Mouse (Mus musculus) MEL (cell line): ENCODE data around the gene Gab2. TPM values are rescaled to one million over a fixed set of nuclear protein-coding genes. Genes with fewer than 3 reads are reported as not detected.
A peak's percentile ranks its signal among the peaks of the same experiment; 100 is the strongest.

ENCODE experiments used
- DNase-seq: peaks from one replicate; pipeline ENCODE4 v3.0.0; 2011; ENCODE audit warnings: low read depth, low spot score
- H3K27ac ChIP-seq: 2 replicates; pipeline ENCODE4 v1.5.1; 2012; ENCODE audit warnings: low read depth, mild to moderate bottlenecking, control low read depth, low read length, moderate library complexity; ENCODE audit not compliant: control insufficient read depth
- H3K27me3 ChIP-seq, 2 experiments: fragments of 150-350 bp in 1 of 2; sonication (generic) in 1 of 2; 2 replicates each; pipeline ENCODE4 v1.6.1; 2012; ENCODE audit warnings: low read length in 2 of 2, mild to moderate bottlenecking in 2 of 2, improper control_type of control experiment in 1 of 2, moderate library complexity in 1 of 2; ENCODE audit not compliant: insufficient read depth in 2 of 2, control insufficient read depth in 1 of 2
- H3K36me3 ChIP-seq, 2 experiments: 2 replicates each; pipeline ENCODE4 v1.6.1; 2012 to 2014; ENCODE audit warnings: low read length in 2 of 2, improper control_type of control experiment in 1 of 2, inconsistent platforms in 1 of 2, mild to moderate bottlenecking in 1 of 2; ENCODE audit not compliant: insufficient read depth in 2 of 2, control insufficient read depth in 1 of 2
- H3K4me1 ChIP-seq, 2 experiments: fragments of 150-350 bp in 1 of 2; sonication (generic) in 1 of 2; 2 replicates each; pipeline ENCODE4 v1.6.1; 2012; ENCODE audit warnings: low read length in 2 of 2, improper control_type of control experiment in 1 of 2, mild to moderate bottlenecking in 1 of 2; ENCODE audit not compliant: insufficient read depth in 2 of 2, control insufficient read depth in 1 of 2
- H3K4me3 ChIP-seq, 2 experiments: fragments of 150-350 bp in 1 of 2; sonication (generic) in 1 of 2; 2 replicates each; pipeline ENCODE4 v1.5.1; 2012; ENCODE audit warnings: low read depth in 2 of 2, low read length in 2 of 2, mild to moderate bottlenecking in 2 of 2, moderate library complexity in 2 of 2, control low read depth in 1 of 2, improper control_type of control experiment in 1 of 2; ENCODE audit not compliant: control insufficient read depth in 1 of 2, insufficient read depth in 1 of 2
- H3K79me2 ChIP-seq: 2 replicates; pipeline ENCODE4 v1.6.1; 2012; ENCODE audit warnings: mild to moderate bottlenecking, low read length, moderate library complexity; ENCODE audit not compliant: control insufficient read depth, poor library complexity, insufficient read depth
- H3K9ac ChIP-seq: 2 replicates; pipeline ENCODE4 v1.6.1; 2012; ENCODE audit warnings: low read depth, mild to moderate bottlenecking, control low read depth, low read length, moderate library complexity; ENCODE audit not compliant: control insufficient read depth, poor library complexity, severe bottlenecking
- H3K9me3 ChIP-seq: fragments of 150-350 bp; sonication (generic); replicated peaks from 2 replicates; pipeline ENCODE4 v1.6.1; 2012; ENCODE audit warnings: mild to moderate bottlenecking, low read length, improper control_type of control experiment, moderate library complexity; ENCODE audit not compliant: insufficient read depth
- BHLHE40 ChIP-seq: IDR thresholded peaks from 2 replicates; pipeline ENCODE4 v1.6.1; 2012; ENCODE audit warnings: low read depth, mild to moderate bottlenecking, inconsistent platforms, low read length, improper control_type of control experiment, borderline replicate concordance
- CHD1 ChIP-seq: IDR thresholded peaks from 2 replicates; pipeline ENCODE4 v1.6.1; 2012; ENCODE audit warnings: low read depth, mild to moderate bottlenecking, inconsistent platforms, low read length, improper control_type of control experiment
- CTCF ChIP-seq, 3 experiments: IDR thresholded peaks in 2 of 3; conservative IDR thresholded peaks in 1 of 3; 2 replicates each; pipeline ENCODE4 v1.5.1; 2011 to 2012; ENCODE audit warnings: low read length in 3 of 3, low read depth in 2 of 3, mild to moderate bottlenecking in 2 of 3, improper control_type of control experiment in 1 of 3, inconsistent platforms in 1 of 3, mixed read lengths in 1 of 3, moderate library complexity in 1 of 3; ENCODE audit not compliant: control insufficient read depth in 1 of 3, insufficient read depth in 1 of 3, poor library complexity in 1 of 3, severe bottlenecking in 1 of 3
- E2F4 ChIP-seq: IDR thresholded peaks from 2 replicates; pipeline ENCODE4 v1.6.1; 2011; ENCODE audit warnings: low read depth, low read length, improper control_type of control experiment, borderline replicate concordance
- ELF1 ChIP-seq: IDR thresholded peaks from 2 replicates; pipeline ENCODE4 v1.6.1; 2014; ENCODE audit warnings: low read depth, mild to moderate bottlenecking, inconsistent platforms, low read length, improper control_type of control experiment, moderate library complexity
- ETS1 ChIP-seq: IDR thresholded peaks from 2 replicates; pipeline ENCODE4 v1.6.1; 2012; ENCODE audit warnings: low read depth, mild to moderate bottlenecking, inconsistent platforms, low read length, improper control_type of control experiment, moderate library complexity
- GABPA ChIP-seq: IDR thresholded peaks from 2 replicates; pipeline ENCODE4 v1.6.1; 2012; ENCODE audit warnings: low read depth, mild to moderate bottlenecking, inconsistent platforms, low read length, improper control_type of control experiment, moderate library complexity
- GATA1 ChIP-seq: IDR thresholded peaks from 2 replicates; pipeline ENCODE4 v1.6.1; 2011; ENCODE audit warnings: low read depth, low read length, improper control_type of control experiment
- MAFK ChIP-seq: IDR thresholded peaks from 2 replicates; pipeline ENCODE4 v1.6.1; 2011; ENCODE audit warnings: low read depth, mild to moderate bottlenecking, low read length, improper control_type of control experiment, borderline replicate concordance
- MAX ChIP-seq: IDR thresholded peaks from 2 replicates; pipeline ENCODE4 v1.6.1; 2011; ENCODE audit warnings: low read length, improper control_type of control experiment
- MXI1 ChIP-seq: IDR thresholded peaks from 2 replicates; pipeline ENCODE4 v1.6.1; 2011; ENCODE audit warnings: mild to moderate bottlenecking, low read depth, low read length, improper control_type of control experiment
- MYB ChIP-seq: IDR thresholded peaks from 2 replicates; pipeline ENCODE4 v1.6.1; 2011; ENCODE audit warnings: mild to moderate bottlenecking, low read depth, low read length, improper control_type of control experiment
- NELFE ChIP-seq: IDR thresholded peaks from 2 replicates; pipeline ENCODE4 v1.6.1; 2011; ENCODE audit warnings: low read depth, low read length, improper control_type of control experiment
- NRF1 ChIP-seq: IDR thresholded peaks from 2 replicates; pipeline ENCODE4 v1.6.1; 2014; ENCODE audit warnings: low read depth, mild to moderate bottlenecking, inconsistent platforms, low read length, improper control_type of control experiment, moderate library complexity; ENCODE audit not compliant: poor library complexity, insufficient read depth, severe bottlenecking
- POLR2A ChIP-seq, 2 experiments: IDR thresholded peaks; 2 replicates each; pipeline ENCODE4 v1.6.1; 2011 to 2012; ENCODE audit warnings: low read length in 2 of 2, mild to moderate bottlenecking in 2 of 2, control low read depth in 1 of 2, improper control_type of control experiment in 1 of 2, low read depth in 1 of 2, moderate library complexity in 1 of 2; ENCODE audit not compliant: control insufficient read depth in 1 of 2, insufficient read depth in 1 of 2, poor library complexity in 1 of 2
- POLR2AphosphoS2 ChIP-seq: IDR thresholded peaks from 2 replicates; pipeline ENCODE4 v1.6.1; 2011; ENCODE audit warnings: low read length, improper control_type of control experiment
- SMC3 ChIP-seq: IDR thresholded peaks from 2 replicates; pipeline ENCODE4 v1.6.1; 2011; ENCODE audit warnings: low read depth, low read length, improper control_type of control experiment
- TBP ChIP-seq: IDR thresholded peaks from 2 replicates; pipeline ENCODE4 v1.8.0; 2011; ENCODE audit warnings: low read depth, low read length, improper control_type of control experiment
- TCF12 ChIP-seq: IDR thresholded peaks from 2 replicates; pipeline ENCODE4 v1.6.1; 2014; ENCODE audit warnings: low read depth, mild to moderate bottlenecking, inconsistent platforms, low read length, improper control_type of control experiment, moderate library complexity
- UBTF ChIP-seq: IDR thresholded peaks from 2 replicates; pipeline ENCODE4 v1.6.1; 2012; ENCODE audit warnings: low read depth, mild to moderate bottlenecking, inconsistent platforms, low read length, improper control_type of control experiment, moderate library complexity, borderline replicate concordance; ENCODE audit not compliant: insufficient read depth
- ZKSCAN1 ChIP-seq: IDR thresholded peaks from 2 replicates; pipeline ENCODE4 v1.6.1; 2012; ENCODE audit warnings: low read depth, mild to moderate bottlenecking, inconsistent platforms, low read length, improper control_type of control experiment, moderate library complexity
- polyA plus RNA-seq, 2 experiments: library from polyadenylated mRNA; stranded (reverse) in 1 of 2; unstranded in 1 of 2; fragments of >175 nt in 1 of 2; fragments of >200 nt in 1 of 2; gene quantifications; 2 replicates each; pipeline versions ENCODE4 v1.2.1 to v1.2.4; 2012; ENCODE audit warnings: low replicate concordance in 2 of 2, low read depth in 1 of 2; ENCODE audit not compliant: insufficient read length in 2 of 2, insufficient read depth in 1 of 2, missing spikeins in 1 of 2
- total RNA-seq: library from RNA; depleted of rRNA; stranded (reverse); fragments of 300-350 nt; gene quantifications from 2 replicates; pipeline ENCODE4 v1.2.3, GENCODE M21; 2012

Gab2 gene
- total and polyA plus RNA-seq, 3 experiments: 5.0 to 11.5 TPM; not detected in 1

DNA sequence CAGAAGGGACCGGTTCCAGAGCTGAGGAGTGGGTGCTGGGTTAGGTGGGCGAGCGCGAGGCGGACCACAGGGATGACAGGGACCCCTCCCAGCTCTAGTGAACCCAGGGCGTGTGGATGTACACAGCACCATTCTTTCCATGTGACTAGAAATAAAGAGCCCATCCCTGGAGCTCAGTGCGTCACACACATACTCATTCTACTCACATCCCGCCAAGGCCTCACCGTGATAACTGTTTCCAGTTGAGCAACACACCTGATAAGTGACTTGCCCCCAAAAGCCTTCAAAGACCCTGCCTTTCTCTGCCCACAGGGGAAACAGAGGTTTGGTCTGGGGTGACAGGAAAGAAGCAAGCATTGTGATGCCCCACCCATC is 251.3 kb downstream of the Gab2 start:
- no peak for DNase-seq
- peaks cover 8 to 24% of the 10 kb centered on the region in 2 experiments for H3K4me1 ChIP-seq
- no peaks in the 10 kb centered on the region for H3K79me2 ChIP-seq
- H3K27me3 ChIP-seq: no peaks in the 10 kb centered on the region
- H3K4me3 ChIP-seq: peak overlapping the region; percentile 91 to 96
- H3K27ac ChIP-seq: no peak overlapping the region
- H3K9me3 ChIP-seq: no peaks in the 10 kb centered on the region
- peak overlapping the region; percentile 64 for H3K9ac ChIP-seq
- TF ChIP-seq GABPA: no peak
- TF ChIP-seq MAX: 0 out of 2 replicates have a peak, but pooled peaks have one; percentile 37
- TF ChIP-seq POLR2A (IDR thresholded peaks at IDR 0.05; ENCODE audit: control insufficient read depth in 1 of 2, insufficient read depth in 1 of 2, low read depth in 1 of 2, low read length in 2 of 2, poor library complexity in 1 of 2): peak in 1 of 2 experiments; percentile 45; a peak in 1 of 4 replicates
- TF ChIP-seq E2F4: no peak
- TF ChIP-seq CTCF (IDR thresholded peaks at IDR 0.05 in 2 of 3, conservative IDR thresholded peaks at IDR 0.05 in 1 of 3; ENCODE audit: control insufficient read depth in 1 of 3, insufficient read depth in 1 of 3, low read depth in 2 of 3, low read length in 3 of 3, poor library complexity in 1 of 3, severe bottlenecking in 1 of 3): no peak
- peak; percentile 62; the same call in 1 of the 2 replicates for TF ChIP-seq MXI1
- no peak for TF ChIP-seq UBTF
- TF ChIP-seq ETS1: no peak
- TF ChIP-seq NELFE: peak; percentile 41; the same call in 1 of the 2 replicates
- no peak for TF ChIP-seq MAFK
- TF ChIP-seq GATA1: no peak
- TF ChIP-seq NRF1: no peak
- no peak for TF ChIP-seq ELF1
- TF ChIP-seq SMC3: no peak
- no peak for TF ChIP-seq TBP
- no peak for TF ChIP-seq MYB
- TF ChIP-seq CHD1: no peak
- TF ChIP-seq TCF12: no peak
- TF ChIP-seq ZKSCAN1: no peak
- no peak for TF ChIP-seq POLR2AphosphoS2
- TF ChIP-seq, all 39 proteins: peak for 4
- peaks cover 0 to 13% of the 10 kb centered on the region in 2 experiments; a peak in 2 of 4 replicates for H3K36me3 ChIP-seq

- no peaks in the 10 kb centered on the region for H3K79me2 ChIP-seq
- no peak overlapping the region; the same call in 1 of the 2 replicates for H3K9ac ChIP-seq
- peak; percentile 37 for DNase-seq
- no peak overlapping the region for H3K27ac ChIP-seq
- peaks cover 0 to 13% of the 10 kb centered on the region in 2 experiments; a peak in 2 of 4 replicates for H3K36me3 ChIP-seq
- peaks cover 13 to 28% of the 10 kb centered on the region in 2 experiments for H3K4me1 ChIP-seq
- peak overlapping the region in 1 of 2 experiments; percentile 96; a peak in 2 of 4 replicates for H3K4me3 ChIP-seq
- TF ChIP-seq ETS1 (peak; percentile 39; the same call in 1 of the 2 replicates), BHLHE40 (no peak)
- no peaks in the 10 kb centered on the region for H3K9me3 ChIP-seq
- no peaks in the 10 kb centered on the region for H3K27me3 ChIP-seq
Measured at GRCm38 (mm10) chr7:97333113-97333898, 251.9 kb downstream of the Gab2 start.
